Mouse (Mus musculus) hindlimb bud, embryonic 11.5 days (tissue): ENCODE measurements around the gene Wnt5b.

Experiments
- DNase-seq: peaks from one replicate; pipeline ENCODE4 v3.0.0-alpha.2; 2012; ENCODE audit warnings: low read depth, low spot score; ENCODE audit errors: extremely low spot score

Gene Wnt5b

DNA sequence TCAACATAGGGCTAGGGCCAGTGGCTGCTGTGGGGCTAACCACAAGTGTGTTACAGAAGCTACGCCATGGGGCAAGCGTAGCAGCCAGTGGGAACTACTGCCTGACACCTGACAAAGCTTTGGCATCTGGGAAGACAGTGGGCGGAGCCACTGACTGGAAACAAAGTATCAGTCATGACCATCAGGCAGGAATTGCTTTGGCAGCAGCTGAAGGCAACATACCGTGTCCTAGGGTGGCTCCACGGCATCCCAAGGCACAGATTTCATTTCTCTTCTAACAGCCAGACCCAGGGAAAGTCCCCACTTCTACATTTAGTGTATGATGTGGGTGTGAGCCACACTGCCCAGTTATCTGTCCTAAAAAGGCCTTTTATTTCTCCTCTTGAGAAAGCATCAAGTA is 17.6 kb downstream of the Wnt5b start:
- no peak for DNase-seq

DNA sequence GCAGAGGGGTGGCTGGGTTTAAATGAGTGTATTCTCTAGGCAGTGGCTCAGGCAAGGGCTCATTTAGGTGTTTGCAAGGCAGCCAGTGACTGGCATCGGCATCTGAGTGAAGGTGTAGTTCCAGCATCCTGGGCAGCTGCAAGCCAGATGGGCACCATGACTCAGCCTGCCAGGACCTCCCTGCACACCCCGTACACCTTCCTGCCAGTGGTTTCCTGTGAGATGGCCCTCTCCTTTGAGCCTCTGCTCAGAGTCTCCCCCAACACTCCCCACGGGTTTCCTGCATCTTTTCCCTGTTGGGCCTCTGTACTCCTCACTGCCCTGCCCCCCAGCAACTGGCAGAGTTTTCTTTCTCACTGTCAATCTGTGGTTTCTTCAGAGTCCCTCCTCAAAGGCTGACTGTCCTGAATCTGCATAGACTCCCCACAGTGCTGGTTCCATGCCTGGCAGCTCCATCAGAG is 22.2 kb downstream of the Wnt5b start:
- no peak for DNase-seq

GRCm38 (mm10) chr6:119521482-119521900 is 22.7 kb downstream of the Wnt5b start:
- DNase-seq: no peak

DNA sequence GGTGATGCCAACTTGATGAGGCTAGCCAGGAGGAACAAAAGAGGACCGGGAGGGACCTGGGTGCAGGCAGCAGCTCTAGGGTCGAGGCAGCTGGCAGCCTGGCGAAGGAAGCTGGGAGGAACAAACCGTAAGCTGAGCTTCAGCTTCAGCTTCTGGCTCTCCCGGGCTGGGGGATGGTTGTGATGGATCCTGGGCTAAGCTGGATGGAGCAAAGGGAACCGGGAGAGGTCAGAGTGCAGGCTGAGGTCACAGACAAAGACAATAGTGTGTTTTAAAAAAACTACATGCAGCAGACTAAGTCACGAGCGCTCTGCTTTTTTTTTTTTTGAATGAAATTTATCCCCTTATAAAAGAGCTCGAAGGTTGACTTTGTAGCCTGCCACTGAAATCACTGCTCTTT is 23.4 kb downstream of the Wnt5b start:
- DNase-seq: no peak

DNA sequence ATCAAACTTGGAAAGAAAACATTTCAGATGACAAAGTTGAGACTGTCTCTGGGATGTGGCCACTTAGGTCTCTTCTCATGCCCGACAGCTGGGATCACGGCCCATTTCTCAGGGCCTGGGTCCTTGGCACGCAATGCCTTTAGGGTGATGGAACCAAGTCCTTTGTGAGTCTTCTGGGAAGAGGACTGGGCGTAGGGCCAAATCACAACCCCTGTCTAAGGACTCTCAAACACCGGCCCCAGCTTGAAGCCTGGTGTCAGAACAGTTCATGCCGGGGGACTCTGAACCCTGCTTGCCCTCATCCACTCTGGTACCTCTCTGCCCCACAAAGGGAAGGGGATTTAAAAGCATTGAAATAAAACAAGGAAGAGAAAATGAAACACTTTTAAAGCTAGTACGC is 30.1 kb downstream of the Wnt5b start:
- no peak for DNase-seq

DNA sequence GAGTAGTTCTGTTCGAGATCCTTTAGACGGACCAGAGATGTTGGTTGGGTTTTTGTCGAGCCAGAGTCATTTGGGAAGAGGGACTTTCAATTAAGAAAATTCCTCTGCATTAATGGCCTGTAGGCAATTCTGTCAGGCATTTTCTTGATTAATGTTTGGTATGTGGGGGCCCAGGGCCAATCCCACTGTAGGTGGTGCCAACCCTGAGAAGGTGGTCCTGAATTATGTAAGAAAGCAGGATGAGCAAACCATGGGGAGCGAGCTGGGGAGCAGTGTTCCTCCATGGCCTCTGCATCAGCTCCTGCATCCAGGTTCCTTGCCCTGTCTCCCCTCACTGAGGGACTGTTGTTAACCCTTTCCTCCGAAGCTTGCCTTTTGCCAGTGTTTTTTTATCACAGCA is 30.7 kb downstream of the Wnt5b start:
- DNase-seq: no peak

- DNase-seq: no peak
These were observed 31.4 kb downstream of the Wnt5b start for GRCm38 (mm10) chr6:119512701-119513100.

GRCm38 (mm10) chr6:119509437-119510037 is 34.6 kb downstream of the Wnt5b start:
- no peak for DNase-seq

DNA sequence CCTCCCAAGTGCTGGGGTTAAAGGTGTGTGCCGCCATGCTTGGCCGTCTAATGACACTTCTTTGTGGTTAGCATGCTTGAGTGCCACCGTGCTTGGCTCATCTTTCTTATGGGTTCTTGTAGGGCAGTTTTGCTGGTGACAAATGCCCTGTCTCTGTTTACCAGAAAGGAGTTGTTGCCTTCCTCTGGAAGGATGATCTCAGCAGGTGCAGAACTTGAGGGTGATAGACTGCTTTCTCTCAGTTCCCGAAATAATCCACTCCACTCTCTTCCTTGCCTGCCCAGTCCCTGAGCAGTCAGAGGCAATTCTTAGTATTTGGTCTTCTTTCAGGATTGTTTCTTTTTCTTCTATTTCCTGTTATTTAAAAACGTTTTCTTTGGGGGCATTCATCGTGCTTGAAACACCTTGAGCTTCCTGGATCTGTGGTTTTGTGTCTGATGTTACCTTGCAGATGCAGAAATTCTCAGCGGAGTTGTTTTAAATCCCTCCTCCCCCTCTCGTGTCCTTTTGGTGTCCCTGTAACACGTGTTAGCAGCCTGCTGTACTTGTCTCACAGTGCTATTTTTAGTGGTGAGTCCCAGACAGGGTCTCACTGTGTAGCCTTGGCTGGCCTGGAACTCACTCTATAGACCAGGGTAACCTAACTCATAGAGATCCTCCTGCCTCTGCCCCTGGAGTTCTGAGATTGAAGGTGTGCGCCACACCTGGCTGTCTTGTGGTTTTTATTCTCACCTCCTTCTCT is 35.3 kb downstream of the Wnt5b start:
- no peak for DNase-seq

GRCm38 (mm10) chr6:119508221-119508620 is 35.9 kb downstream of the Wnt5b start:
- DNase-seq: no peak

DNA sequence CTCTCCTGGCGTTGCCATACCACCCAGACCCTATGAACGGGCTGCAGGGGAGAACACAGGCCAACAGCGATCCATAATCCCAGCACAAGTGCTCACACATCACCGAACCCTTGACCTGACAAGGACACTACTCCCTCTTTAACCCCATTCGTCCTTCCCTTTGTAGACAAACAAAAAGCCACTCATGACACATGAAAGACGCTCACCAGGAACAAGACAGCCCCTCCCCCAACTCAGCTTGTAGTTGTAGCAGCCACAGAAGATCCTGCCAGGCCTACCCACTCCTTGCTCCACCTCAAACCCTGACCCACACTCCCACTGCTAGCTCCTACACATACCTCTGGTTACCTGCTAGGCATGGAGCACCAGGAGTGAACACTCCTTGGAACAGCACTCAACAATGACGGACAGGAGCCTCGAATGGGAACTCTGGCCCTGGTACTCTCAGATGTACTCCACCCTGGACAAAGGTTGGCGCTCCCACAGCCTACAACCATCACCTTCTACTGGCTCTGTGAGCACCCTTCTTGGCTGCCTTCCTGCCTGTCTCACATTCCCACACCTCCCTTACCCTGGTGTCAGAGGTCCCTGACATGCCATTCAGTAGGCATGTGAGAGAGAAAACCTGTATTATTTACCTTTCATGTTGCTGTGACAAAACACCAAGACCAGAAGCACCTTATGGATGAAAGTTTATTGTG is 38.5 kb downstream of the Wnt5b start:
- no peak for DNase-seq

- DNase-seq: no peak
These were observed 39.4 kb downstream of the Wnt5b start for GRCm38 (mm10) chr6:119504756-119505155.

DNA sequence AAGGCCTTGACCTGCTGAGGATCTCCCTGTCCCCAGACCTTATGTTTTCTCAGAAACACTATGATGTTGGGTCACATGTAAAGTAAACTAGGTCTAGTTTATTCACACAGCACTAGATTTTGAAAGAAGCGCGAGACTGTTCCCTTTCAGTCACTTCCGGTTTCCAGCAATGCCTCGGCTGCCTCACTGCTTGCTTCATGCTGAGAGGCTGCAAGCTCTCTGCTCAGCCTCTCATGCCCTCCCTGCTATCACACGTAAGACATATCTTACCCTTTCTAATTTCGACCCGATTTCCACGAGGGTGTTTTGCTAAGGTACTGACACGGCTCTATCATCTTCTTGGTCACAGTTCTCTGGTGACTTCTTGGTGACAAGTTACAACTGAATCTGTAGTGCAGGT is 42.1 kb downstream of the Wnt5b start:
- no peak for DNase-seq

DNA sequence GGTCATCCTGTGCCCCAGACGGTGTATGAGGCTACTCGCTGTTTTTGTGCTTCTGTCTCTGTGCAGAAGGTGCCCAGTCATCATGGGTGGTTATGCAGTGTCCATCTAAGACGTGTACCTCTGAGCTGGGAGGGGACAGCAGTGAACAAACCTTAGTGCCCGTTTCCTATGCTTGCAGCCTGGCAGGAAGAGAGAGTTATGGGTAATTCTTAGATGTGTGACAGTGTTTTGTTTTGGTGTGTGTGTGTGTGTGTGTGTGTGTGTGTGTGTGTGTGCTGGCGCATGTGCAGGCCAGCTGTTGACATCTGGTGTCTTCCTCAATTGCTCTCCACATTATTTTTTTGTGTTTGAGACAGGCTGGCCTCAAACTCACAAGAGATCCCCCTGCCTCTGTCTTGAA is 44.1 kb downstream of the Wnt5b start:
- no peak for DNase-seq

GRCm38 (mm10) chr6:119499271-119499670 is 44.9 kb downstream of the Wnt5b start:
- no peak for DNase-seq

- no peak for DNase-seq
These were observed 51.5 kb downstream of the Wnt5b start for GRCm38 (mm10) chr6:119492630-119493014.

DNA sequence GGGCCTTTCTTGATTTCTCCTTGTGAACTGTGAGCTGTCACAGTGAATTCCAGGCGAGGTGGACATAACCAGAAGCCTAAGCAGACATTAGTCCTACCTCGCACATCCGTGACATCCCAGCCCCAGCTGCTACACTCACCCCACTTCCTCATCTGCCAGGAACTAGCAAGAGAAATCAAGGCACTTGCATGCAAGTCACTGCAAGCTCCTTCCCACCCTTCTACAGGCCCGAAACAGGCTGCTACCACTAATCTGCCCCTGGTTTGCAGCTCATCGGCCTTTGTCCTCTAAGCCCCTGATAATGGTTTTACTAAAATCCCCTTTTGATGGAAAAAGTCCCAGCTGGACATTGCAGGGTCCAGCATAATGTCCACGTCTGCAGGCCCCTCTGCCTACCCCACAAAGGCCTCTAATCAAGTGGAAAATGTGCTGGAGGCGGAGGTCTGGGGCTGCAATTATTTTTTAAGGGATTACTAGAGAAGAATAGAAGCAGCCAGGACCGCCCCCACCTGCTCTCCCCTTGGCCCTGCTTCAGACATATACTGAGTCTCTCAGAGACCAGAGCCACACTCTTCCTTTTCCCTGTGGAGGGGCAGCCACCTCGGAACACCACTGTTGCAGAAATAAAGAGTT is 52.0 kb downstream of the Wnt5b start:
- no peak for DNase-seq

GRCm38 (mm10) chr6:119491006-119491405 is 53.1 kb downstream of the Wnt5b start:
- DNase-seq: no peak

- no peak for DNase-seq
These were observed 53.6 kb downstream of the Wnt5b start for GRCm38 (mm10) chr6:119490549-119490948.

- peak; percentile 73 for DNase-seq
These were observed 54.4 kb downstream of the Wnt5b start for GRCm38 (mm10) chr6:119489765-119490164.

DNA sequence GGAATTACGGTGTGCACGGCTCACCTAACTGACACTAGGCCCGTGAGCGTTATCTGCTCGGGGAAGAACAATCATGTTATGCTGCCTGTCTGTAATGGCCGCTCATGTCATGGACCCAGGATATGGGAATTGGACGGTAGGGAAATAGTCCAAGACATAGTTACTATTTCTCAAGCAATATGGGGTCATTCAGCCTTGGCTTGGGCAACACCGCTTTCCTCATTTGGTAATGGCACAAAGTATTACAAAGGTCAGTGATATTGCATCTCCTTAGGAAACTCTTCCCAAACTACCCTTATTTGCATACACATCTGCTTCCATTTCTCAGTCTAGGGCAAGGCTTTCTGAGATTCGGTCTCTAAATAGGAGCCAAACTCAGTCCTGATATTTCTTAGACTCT is 56.5 kb downstream of the Wnt5b start:
- no peak for DNase-seq

DNA sequence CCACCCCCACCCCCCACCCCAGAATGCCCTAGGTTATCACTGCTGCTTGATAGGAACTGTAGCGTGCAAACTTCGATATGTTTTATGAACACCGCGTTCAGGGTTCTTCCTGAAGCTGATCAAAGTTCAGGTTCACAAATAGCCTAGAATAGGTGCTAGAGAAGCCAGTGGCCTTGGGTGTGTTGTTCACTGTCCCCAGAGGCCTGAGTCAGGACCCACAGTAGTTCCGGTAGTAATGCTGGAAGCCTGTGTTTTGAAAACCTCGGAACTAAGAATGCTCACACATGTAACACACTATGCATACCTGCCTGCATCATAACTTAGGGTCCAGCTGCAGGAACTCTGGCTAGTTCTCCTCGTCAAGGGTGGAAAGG is 57.1 kb downstream of the Wnt5b start:
- DNase-seq: no peak
